Comparison of ENCODE assay signal across 19 mouse cellular contexts in genomic region chr12:100262846-100263245, GRCm38 (mm10).
DNase-seq lines count a peak whose midpoint lies in the region; TF ChIP-seq lines count a peak whose summit lies in the region.
"Had no signal": no experiment of that assay in that cellular context is flagged by ENCODE, and none has a peak within 500 bp of the region (broad histone marks: within the 10 kb centered on the region; RNA-seq: fewer than 3 reads in every experiment).

No protein-coding gene starts in this region.

- DNase-seq in cerebellum, adult 18-20 months, result peak; percentile 46 to 49
- DNase-seq in cerebellum, adult 9-11 months, result no peak
- peak in 1 of 2 experiments; percentile 49 for DNase-seq in left cerebral cortex, adult 2 months (ENCODE audit: extremely low spot score in 1 of 2, low spot score in 2 of 2)
- no peak for DNase-seq in left cerebral cortex, postnatal 10 days (ENCODE audit: extremely low spot score in 1 of 2, low spot score in 2 of 2)
- DNase-seq in brain, adult 2 months (ENCODE audit: low read depth, low spot score), result peak; percentile 82
- DNase-seq in frontal cortex, postnatal 36 days (ENCODE audit: low spot score in 2 of 2), result no peak
- DNase-seq in heart, postnatal 4 days, result no peak
- DNase-seq: adrenal gland, adult 8-10 months; cerebellum, adult 8-10 months; embryo, embryonic 11 days; gastrocnemius, postnatal 36 days; heart, adult 11 months; kidney, adult 11 months had no signal

- no peak overlapping the region for H3K4me3 ChIP-seq in left cerebral cortex, adult 2 months
- no peak overlapping the region for H3K4me3 ChIP-seq in olfactory bulb, adult 2 months (ENCODE audit: insufficient read depth, low read depth, low read length)
- H3K4me3 ChIP-seq: embryonic facial prominence, embryonic 15.5 days; erythroblast, embryonic 14.5 days; forebrain, embryonic 10.5 days; heart, embryonic 13.5 days; hindbrain, embryonic 13.5 days had no signal

- no peak for TF ChIP-seq CTCF in left cerebral cortex, adult 2 months (IDR thresholded peaks at IDR 0.05)
- no peak for TF ChIP-seq CTCF in olfactory bulb, adult 2 months (IDR thresholded peaks at IDR 0.05; ENCODE audit: insufficient read depth, low read depth, low read length)

- no peak for TF ChIP-seq POLR2A in olfactory bulb, adult 2 months (IDR thresholded peaks at IDR 0.05; ENCODE audit: insufficient read depth, low read depth, low read length)

- intact Hi-C loops in left cerebral cortex, adult 2 months (cut with DNase I), result no loop called here
- intact Hi-C loops in left cerebral cortex, postnatal 10 days (cut with DNase I), result loop anchor here (5.0 kb wide), 1 partner anchor 61 kb away; no protein-coding TSS in a partner anchor

- H3K27ac ChIP-seq in left cerebral cortex, adult 2 months, result peak overlapping the region; percentile 91
- peak overlapping the region; percentile 70 for H3K27ac ChIP-seq in olfactory bulb, adult 2 months (ENCODE audit: insufficient read depth, low read depth, low read length)
- H3K27ac ChIP-seq: embryonic facial prominence, embryonic 15.5 days; forebrain, embryonic 10.5 days; heart, embryonic 13.5 days; hindbrain, embryonic 13.5 days had no signal

- H3K4me1 ChIP-seq in olfactory bulb, adult 2 months (ENCODE audit: control insufficient read depth, insufficient read depth, low read length), result peaks cover 48% of the 10 kb centered on the region
- H3K4me1 ChIP-seq: embryonic facial prominence, embryonic 15.5 days; heart, embryonic 13.5 days had no signal

- WGBS in olfactory bulb, adult 2 months, result 27% methylated on average over 6 of the region's 6 CpGs

Comparison
In these comparisons a context has a peak if more than half of its experiments do, and no peak if none do; other contexts are left out.
1. DNase-seq: peak in cerebellum, adult 18-20 months (2 of 2) and brain, adult 2 months (single experiment); none in cerebellum, adult 9-11 months (single experiment), left cerebral cortex, postnatal 10 days (0 of 2), frontal cortex, postnatal 36 days (0 of 2) and heart, postnatal 4 days (single experiment).